Mouse (Mus musculus) G1E-ER4 (cell line): Measurements from ENCODE around the gene Thap11. TPM values are rescaled to one million over a fixed set of nuclear protein-coding genes. Genes with fewer than 3 reads are reported as not detected.

ENCODE experiments used
- GATA1 ChIP-seq: IDR thresholded peaks from one replicate; pipeline ENCODE4 v1.8.0; 2012; ENCODE audit warnings: low read length, inconsistent platforms
- polyA plus RNA-seq: library from polyadenylated mRNA; stranded (reverse); fragments of >175 nt; gene quantifications from 2 replicates; pipeline ENCODE4 v1.2.3, GENCODE M21; 2012

Gene Thap11
- polyA plus RNA-seq, 1 experiment = 35.4 TPM

DNA sequence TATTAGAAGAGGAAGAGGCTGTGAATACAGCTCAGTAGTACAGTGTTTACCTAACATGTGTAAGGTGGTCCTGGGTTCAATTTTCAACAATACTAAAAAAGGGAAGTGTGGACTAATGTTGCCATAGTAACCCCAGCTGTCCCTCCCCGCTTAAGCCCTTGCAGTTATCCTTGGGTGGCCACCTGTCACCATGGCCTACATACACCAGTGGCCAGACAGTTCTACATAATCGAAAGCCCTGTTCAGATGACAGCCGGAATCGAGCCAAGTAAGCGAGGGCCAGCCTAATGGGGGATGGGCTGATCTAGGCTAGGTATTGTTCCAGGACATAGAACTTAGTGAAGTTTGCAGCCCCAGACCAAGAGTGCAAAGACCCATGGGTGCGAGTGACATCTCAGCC is 17.9 kb upstream of the Thap11 start:
- no peak for TF ChIP-seq GATA1

DNA sequence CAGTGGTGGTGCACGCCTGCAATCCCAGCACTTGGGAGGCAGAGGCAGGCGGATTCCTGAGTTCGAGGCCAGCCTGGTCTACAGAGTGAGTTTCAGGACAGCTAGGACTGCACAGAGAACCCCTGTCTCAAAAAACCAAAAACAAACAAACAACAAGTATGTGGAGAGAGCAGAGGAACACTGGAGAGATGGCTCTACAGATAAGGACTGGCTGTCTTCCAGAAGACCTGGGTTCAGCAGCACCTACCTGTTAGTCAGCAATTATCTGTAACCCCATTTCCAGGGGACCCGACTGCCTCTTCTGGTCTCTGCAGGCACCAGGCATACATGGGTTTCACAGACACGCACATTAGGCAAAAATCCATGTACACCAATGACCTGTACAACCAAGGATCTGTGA is 15.7 kb upstream of the Thap11 start:
- TF ChIP-seq GATA1 = peak; percentile 7

DNA sequence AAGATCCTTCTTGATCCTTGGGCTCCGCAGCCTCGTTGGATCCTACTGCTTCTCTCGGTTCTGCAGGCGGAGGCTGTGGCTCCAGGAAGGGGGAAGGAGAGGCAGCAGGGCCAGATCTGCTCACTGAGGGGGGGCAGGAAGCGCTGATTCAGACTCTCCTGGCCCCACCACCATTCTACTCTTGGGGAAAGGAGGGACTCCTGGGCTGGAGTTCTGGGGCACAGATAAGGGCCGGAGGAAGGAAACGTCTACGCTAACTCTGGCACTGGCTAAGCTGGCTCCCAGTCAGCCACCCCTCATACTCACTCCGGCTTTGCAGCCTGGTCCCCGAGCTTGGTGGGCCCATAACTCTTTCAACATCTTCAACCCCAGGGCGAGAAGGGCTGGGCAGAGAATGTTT is 8.3 kb upstream of the Thap11 start:
- TF ChIP-seq GATA1 = no peak

DNA sequence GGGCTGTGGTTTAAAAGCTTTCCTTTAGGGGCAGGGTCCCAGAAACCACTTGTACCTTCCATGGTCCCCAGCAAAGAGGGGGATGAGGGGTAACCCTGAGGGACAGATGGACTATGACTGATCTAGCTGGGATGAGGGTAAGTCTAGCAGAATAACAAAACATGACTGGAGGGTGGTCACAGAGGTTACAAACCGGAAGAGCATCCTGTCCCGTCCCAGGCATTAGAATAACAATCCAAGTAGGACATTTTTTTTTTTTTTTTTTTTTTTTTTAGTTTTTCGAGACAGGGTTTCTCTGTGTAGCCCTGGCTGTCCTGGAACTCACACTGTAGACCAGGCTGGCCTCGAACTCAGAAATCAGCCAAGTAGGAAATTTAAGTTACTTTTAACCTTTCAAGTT is 4.9 kb upstream of the Thap11 start:
- no peak for TF ChIP-seq GATA1

DNA sequence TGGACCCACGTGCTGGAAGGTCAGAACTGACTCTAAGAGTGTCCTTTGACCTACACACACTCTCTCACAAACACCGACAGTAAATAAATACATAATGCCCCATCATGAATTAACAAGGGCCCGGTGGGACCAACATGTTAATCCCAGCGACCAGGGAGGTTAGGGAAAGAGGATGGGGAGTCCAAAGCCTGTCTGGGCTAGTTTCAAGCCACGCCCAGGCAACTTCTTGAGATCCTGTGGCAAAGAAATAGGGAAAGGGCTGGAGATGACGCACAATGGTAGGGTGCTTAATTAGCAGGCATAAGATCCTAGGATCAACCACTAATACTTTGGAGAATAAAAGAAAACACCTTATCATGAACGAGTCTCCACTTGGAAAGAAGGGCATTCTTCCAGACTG is 4.3 kb upstream of the Thap11 start:
- no peak for TF ChIP-seq GATA1

DNA sequence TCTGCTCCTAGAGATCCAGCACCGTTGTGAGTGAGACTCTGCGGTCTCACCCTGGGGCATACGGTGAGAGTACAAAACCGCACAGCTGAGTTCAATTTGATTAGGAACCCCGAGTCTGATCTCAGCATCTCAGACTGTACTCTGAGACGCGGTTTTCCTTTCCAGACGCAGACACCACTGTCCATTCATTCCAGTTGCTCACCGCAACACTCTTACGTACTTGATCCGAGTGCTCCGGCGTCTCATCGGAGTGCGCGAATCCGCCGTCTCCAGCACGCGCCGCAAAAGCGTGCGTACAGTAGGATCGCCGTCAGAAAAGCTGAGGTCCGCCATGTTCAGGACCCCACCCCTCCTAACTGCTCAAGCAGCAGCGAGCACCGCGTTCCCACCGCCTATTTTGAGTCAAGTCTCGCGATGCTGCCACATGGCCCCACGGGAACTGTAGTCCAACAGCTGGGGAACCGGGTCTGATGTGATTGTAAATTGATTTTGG is 3.2 kb upstream of the Thap11 start:
- no peak for TF ChIP-seq GATA1

DNA sequence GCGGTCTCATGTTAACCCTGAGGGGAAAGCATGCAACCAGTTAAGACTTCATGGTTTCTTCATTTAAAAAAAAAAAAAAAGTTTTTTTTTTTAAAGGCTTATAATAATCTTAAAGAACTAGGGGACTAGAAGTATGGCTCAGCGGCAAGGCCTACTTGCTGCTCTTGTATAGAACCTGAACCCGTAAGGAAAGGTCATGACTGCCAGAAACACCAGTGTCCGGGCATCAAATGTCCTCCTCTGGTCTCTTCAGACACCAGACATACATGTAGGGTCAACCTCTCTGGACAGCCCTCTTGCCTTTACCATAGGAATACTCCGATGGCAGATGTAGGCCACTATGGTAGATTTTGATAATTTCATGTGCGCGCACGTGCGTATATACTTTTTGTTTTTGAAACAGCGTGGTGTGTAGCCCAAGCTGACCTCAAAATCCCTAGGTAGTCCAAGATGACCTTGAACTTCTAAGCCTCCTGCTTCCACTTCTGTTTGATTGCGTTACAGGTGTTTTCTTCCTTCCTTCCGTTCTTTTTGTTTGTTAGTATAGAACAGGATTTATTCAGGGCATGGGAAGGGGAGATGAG is 2.7 kb upstream of the Thap11 start:
- TF ChIP-seq GATA1 = no peak

DNA sequence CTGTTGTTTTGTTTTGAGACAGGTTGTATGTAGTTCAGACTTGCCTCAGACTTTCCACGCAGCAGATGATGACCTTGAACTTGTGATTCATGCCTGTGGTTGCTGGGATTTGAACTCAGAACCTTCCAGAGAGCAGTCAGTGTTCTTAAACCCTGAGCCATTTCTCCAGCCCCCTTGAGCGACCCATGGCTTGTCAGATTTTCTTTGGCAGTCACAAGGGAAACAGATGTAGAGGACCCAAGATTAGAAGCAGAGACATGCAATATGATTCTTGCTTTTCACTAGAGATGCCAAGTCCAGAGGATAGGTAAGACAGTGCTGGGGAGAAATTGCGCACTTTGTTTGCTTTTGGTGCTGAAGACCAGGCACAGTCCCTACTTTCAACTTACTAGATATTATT is 1.8 kb upstream of the Thap11 start, which contains the start of gene Cenpt:
Gene Cenpt, minus strand, starts transcription at position 101 of the 400 bp plus-strand sequence.
- TF ChIP-seq GATA1 = no peak

DNA sequence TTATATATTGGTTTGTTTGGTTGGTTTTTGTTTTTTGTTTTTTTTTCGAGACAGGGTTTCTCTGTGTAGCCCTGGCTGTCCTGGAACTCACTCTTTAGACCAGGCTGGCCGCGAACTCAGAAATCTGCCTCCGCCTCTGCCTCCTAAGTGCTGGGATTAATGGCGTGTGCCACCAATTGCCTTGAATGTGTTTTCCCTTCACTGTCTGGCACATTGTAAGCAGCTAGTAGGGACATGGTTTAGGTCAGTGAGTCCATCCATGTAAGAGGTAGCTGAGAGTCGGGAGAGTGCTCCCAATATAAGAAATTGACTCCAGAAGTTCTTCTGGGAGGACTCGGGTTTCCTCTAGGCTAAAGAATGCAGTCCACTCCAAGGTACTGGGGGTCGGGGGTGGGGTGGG is 629 bp upstream of the Thap11 start:
- TF ChIP-seq GATA1 = no peak

DNA sequence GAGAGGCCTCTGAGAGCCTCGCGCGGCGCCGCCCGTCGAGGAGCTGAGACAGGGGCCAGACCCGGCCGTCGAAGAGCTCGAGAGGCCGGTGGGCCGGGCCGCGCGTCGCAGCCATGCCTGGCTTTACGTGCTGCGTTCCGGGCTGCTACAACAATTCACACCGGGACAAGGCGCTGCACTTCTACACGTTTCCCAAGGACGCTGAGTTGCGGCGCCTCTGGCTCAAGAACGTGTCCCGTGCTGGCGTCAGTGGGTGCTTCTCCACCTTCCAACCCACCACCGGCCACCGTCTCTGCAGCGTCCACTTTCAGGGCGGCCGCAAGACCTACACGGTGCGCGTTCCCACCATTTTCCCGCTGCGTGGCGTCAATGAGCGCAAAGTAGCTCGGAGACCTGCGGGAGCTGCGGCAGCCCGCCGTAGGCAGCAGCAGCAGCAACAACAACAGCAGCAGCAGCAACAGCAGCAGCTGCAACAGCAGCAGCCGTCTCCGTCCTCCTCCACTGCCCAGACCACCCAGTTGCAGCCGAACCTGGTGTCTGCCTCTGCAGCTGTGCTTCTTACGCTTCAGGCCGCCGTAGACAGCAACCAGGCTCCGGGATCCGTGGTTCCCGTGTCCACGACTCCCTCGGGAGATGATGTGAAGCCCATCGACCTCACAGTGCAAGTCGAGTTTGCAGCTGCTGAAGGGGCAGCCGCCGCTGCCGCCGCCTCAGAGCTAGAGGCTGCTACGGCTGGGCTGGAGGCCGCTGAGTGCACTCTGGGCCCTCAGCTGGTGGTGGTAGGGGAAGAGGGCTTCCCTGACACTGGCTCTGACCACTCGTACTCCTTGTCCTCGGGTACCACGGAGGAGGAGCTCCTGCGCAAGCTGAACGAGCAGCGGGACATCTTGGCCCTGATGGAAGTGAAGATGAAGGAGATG is 576 bp downstream of the Thap11 start:
- TF ChIP-seq GATA1 = no peak

DNA sequence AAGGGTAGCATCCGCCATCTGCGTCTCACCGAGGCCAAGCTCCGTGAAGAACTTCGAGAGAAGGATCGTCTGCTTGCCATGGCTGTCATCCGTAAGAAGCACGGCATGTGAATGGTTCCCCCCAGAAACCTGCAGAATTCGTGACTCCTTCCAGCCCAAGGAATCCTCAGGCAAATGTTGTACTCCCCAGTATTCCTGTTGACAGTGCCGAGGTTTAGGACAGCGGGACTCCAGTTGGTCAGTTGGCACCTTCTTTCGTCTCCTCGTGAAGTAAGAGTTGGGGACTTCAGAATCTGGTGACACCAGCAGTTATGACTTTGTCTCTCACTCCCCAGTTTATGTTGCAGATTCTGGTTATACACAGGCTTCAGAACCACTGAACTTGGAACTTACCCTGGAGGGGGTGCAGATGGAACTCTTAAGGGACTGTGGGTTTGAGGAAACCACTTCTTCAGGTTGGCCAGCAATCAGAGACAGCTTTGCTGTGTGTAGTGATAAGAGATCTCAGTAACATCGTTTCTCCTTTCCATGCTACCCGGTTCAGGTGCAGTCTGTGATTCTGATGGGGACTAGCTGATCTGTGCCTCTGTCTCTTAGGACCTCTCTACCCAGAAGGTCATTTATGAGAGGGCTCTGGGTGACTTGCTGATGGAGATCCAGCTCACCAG is 1.4 kb downstream of the Thap11 start:
- no peak for TF ChIP-seq GATA1

DNA sequence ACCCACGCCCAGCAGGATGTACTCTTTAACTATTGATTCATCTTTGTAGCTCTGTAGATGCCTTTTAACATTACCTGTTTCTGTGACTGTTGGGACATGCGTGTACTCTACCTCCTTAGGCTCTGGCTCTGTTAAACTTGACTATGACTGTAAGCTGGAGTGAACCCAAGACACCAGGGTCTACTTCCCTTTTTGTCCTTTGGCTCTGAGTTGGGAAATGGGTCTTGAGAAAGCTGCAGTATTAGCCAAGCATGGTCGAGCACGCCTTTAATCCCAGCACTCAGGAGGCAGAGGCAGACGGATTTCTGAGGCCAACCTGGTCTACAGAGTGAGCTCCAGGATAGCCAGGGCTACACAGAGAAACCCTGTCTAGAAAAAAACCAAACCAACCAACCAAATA is 3.6 kb downstream of the Thap11 start:
- TF ChIP-seq GATA1 = no peak

DNA sequence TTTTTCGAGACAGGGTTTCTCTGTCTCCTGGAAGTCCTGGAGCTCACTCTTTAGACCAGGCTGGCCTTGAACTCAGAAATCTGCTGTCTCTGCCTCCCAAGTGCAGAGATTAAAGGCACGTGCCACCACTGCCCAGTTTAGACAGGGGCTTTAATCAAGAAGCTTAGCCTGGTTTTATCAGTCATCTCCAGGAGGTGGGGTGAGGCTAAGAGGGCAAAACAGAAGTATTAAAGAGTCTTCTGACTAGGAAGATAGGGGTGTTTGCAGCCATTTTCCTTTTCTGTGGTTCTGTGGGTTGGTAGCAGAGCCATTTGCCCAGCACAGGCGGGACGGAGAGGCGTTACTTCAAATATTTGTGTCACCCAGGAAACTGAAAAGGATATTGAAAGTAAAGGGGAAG is 4.4 kb downstream of the Thap11 start:
- TF ChIP-seq GATA1 = peak; percentile 50

DNA sequence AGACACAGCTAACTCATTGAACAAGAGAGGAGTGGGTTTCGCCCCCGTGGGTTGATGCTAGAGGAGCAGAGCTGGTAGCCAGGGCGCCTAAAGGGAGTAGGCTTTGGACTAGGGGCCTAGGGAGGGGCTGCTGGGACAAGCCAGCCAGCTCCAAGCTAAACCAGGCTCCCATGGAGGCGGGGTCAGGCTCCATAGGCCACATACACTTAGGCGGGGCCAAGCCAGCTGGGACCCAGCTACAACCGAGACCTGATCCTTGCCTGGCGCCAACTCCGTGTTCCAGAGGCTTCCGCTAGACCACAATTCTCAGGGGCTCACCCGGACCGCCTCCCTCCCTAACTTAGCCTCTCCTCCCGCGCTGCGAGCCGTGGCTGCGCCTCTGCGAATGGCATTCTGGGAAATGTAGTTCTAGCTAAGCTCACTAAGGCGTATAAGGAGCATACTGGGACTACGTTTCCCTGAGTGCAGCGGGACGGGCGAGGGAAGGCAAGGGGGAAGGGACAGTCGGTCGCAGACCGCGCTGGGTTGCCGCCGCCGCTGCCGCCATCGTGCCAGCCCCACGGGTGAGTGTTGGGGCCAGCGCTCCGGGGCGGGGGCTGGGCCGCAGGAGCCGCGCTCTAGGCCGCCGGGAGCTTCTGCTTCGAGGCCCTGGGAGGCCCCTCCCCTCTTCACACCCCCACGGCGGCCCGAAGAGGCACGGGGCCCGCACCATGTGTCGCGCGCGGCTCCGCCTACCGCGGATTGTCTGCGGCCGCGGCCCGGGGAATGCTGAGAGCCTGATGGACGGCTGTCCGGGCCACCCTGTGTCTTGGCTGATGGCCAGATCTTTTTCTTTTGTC is 5.4 kb downstream of the Thap11 start, which contains the start of gene Nutf2:
Gene Nutf2, plus strand, starts transcription at position 438 of the 839 bp plus-strand sequence.
- TF ChIP-seq GATA1 = no peak

DNA sequence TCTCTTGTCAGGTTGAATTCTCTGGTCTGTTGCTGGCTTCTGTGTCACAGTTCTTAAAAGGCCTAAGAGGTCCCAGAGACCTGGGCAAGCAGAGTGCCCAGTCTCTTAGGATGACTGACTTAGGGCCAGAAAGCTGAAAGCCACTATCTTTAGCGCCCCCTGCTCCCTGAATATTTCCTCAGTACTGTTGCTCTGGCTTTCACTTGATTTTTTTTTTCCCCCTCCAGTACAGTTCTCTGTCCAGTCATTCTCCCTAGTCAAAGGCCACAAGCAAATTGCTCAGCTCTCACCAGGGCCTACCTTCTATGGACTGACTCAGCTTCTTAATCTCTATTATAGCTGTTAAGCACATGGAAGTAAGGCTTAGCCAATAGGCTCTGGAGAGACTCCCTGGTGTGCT is 7.0 kb downstream of the Thap11 start:
- no peak for TF ChIP-seq GATA1
